Comparison of ENCODE assay signal across 24 mouse cellular contexts in genomic region chr10:105501736-105502135, GRCm38 (mm10).
DNase-seq lines count a peak whose midpoint lies in the region; ATAC-seq and TF ChIP-seq lines count a peak whose summit lies in the region.
"Had no signal": no experiment of that assay in that cellular context is flagged by ENCODE, and none has a peak within 500 bp of the region (broad histone marks: within the 10 kb centered on the region; RNA-seq: fewer than 3 reads in every experiment).

No protein-coding gene starts in this region.

- no peak for TF ChIP-seq CTCF in brain, embryonic 14.5 days (IDR thresholded peaks at IDR 0.05; ENCODE audit: borderline replicate concordance, extremely low read depth, insufficient read depth, insufficient read length)

- DNase-seq in forebrain, embryonic 10.5 days (ENCODE audit: extremely low spot score, low spot score): no peak
- peak; percentile 54 for DNase-seq in brain, embryonic 14.5 days (ENCODE audit: low read depth)
- DNase-seq in frontal cortex, adult 2 months (ENCODE audit: extremely low spot score in 1 of 2, low spot score in 1 of 2): no peak
- no peak for DNase-seq in cerebellum, adult 11-12 months
- DNase-seq: adrenal gland, postnatal 36 days; cerebellum, adult 18-20 months; cerebellum, postnatal 14 days; gastrocnemius, adult 2 months; kidney, adult 8-10 months; kidney, postnatal 10 days; lung, adult 2 months; lung, postnatal 14 days; thymus, adult 18-20 months; thymus, postnatal 36 days had no signal

- no peak for TF ChIP-seq POLR2A in brain, embryonic 14.5 days (IDR thresholded peaks at IDR 0.05; ENCODE audit: borderline replicate concordance, extremely low read depth, insufficient read depth, insufficient read length, poor library complexity, severe bottlenecking)

- H3K4me2 ChIP-seq in forebrain, embryonic 12.5 days: no peak overlapping the region
- H3K4me2 ChIP-seq in intestine, embryonic 15.5 days (replicated peaks): no peak overlapping the region
- no peak overlapping the region for H3K4me2 ChIP-seq in intestine, embryonic 16.5 days (ENCODE audit: low read depth, low read length)
- 0 out of 2 replicates have a peak overlapping the region, but pooled peaks have one; percentile 4 for H3K4me2 ChIP-seq in limb, embryonic 12.5 days
- H3K4me2 ChIP-seq: embryonic facial prominence, embryonic 15.5 days; liver, embryonic 12.5 days; neural tube, embryonic 12.5 days had no signal

- H3K9me3 ChIP-seq in forebrain, embryonic 12.5 days: no peaks in the 10 kb centered on the region
- no peaks in the 10 kb centered on the region for H3K9me3 ChIP-seq in forebrain, embryonic 10.5 days
- H3K9me3 ChIP-seq in intestine, embryonic 15.5 days: no peaks in the 10 kb centered on the region
- no peaks in the 10 kb centered on the region for H3K9me3 ChIP-seq in intestine, embryonic 16.5 days (ENCODE audit: control insufficient read depth, low read length)
- H3K9me3 ChIP-seq in limb, embryonic 12.5 days: no peaks in the 10 kb centered on the region
- H3K9me3 ChIP-seq: embryonic facial prominence, embryonic 15.5 days; liver, embryonic 12.5 days; neural tube, embryonic 12.5 days had no signal

- no peaks in the 10 kb centered on the region; the same call in 1 of the 2 replicates for H3K4me1 ChIP-seq in forebrain, embryonic 12.5 days
- H3K4me1 ChIP-seq in forebrain, embryonic 10.5 days: peaks cover 11% of the 10 kb centered on the region
- no peaks in the 10 kb centered on the region for H3K4me1 ChIP-seq in intestine, embryonic 15.5 days (replicated peaks)
- H3K4me1 ChIP-seq in intestine, embryonic 16.5 days (ENCODE audit: control insufficient read depth, insufficient read depth, low read length): no peaks in the 10 kb centered on the region
- H3K4me1 ChIP-seq in limb, embryonic 12.5 days (replicated peaks): peaks cover 16% of the 10 kb centered on the region
- H3K4me1 ChIP-seq: embryonic facial prominence, embryonic 15.5 days; neural tube, embryonic 12.5 days had no signal

- no peak for ATAC-seq in forebrain, embryonic 12.5 days (ENCODE audit: low FRiP score)
- peak; percentile 34; the same call in 1 of the 2 replicates for ATAC-seq in intestine, embryonic 15.5 days
- ATAC-seq in intestine, embryonic 16.5 days: no peak
- ATAC-seq in limb, embryonic 12.5 days (ENCODE audit: insufficient number of reproducible peaks, insufficient read depth, low FRiP score, low TSS enrichment, low read depth): no peak
- ATAC-seq: CD4-positive, CD25-positive, alpha-beta regulatory T cell, adult 4 months; inflammation-experienced regulatory T-cells, adult 6 months; liver, embryonic 12.5 days had no signal

- no peak overlapping the region for H3K9ac ChIP-seq in forebrain, embryonic 12.5 days
- H3K9ac ChIP-seq in intestine, embryonic 15.5 days: no peak overlapping the region
- no peak overlapping the region for H3K9ac ChIP-seq in intestine, embryonic 16.5 days (ENCODE audit: low read depth, low read length)
- H3K9ac ChIP-seq in limb, embryonic 12.5 days (replicated peaks): no peak overlapping the region
- H3K9ac ChIP-seq: embryonic facial prominence, embryonic 15.5 days; liver, embryonic 12.5 days; neural tube, embryonic 12.5 days had no signal

- peaks cover 6% of the 10 kb centered on the region; the same call in 1 of the 2 replicates for H3K36me3 ChIP-seq in forebrain, embryonic 12.5 days (replicated peaks)
- peaks cover 4% of the 10 kb centered on the region for H3K36me3 ChIP-seq in forebrain, embryonic 10.5 days (replicated peaks)
- no peaks in the 10 kb centered on the region for H3K36me3 ChIP-seq in intestine, embryonic 15.5 days
- H3K36me3 ChIP-seq in intestine, embryonic 16.5 days (ENCODE audit: control insufficient read depth, insufficient read depth, low read length): no peaks in the 10 kb centered on the region; the same call in 1 of the 2 replicates
- peaks cover 10% of the 10 kb centered on the region for H3K36me3 ChIP-seq in limb, embryonic 12.5 days

- 61% methylated on average over 7 of the region's 7 CpGs for WGBS in forebrain, embryonic 12.5 days
- WGBS in forebrain, embryonic 10.5 days: 65% methylated on average over 7 of the region's 7 CpGs
- WGBS in intestine, embryonic 15.5 days: 34% methylated on average over 7 of the region's 7 CpGs
- WGBS in intestine, embryonic 16.5 days: 42% methylated on average over 7 of the region's 7 CpGs
- WGBS in limb, embryonic 12.5 days: 14% methylated on average over 7 of the region's 7 CpGs

- no peak overlapping the region for H3K4me3 ChIP-seq in forebrain, embryonic 12.5 days (replicated peaks)
- H3K4me3 ChIP-seq in forebrain, embryonic 10.5 days: no peak overlapping the region
- H3K4me3 ChIP-seq in intestine, embryonic 15.5 days (replicated peaks): no peak overlapping the region
- no peak overlapping the region for H3K4me3 ChIP-seq in intestine, embryonic 16.5 days (ENCODE audit: low read length)
- H3K4me3 ChIP-seq in limb, embryonic 12.5 days (replicated peaks): no peak overlapping the region
- H3K4me3 ChIP-seq: embryonic facial prominence, embryonic 15.5 days; gastrocnemius, adult 2 months; left cerebral cortex, adult 2 months; liver, embryonic 12.5 days; neural tube, embryonic 12.5 days had no signal

- 0 out of 2 replicates have a peak, but pooled peaks cover 2% of the 10 kb centered on the region for H3K27me3 ChIP-seq in forebrain, embryonic 12.5 days
- H3K27me3 ChIP-seq in forebrain, embryonic 10.5 days (ENCODE audit: poor library complexity, severe bottlenecking): 0 out of 2 replicates have a peak, but pooled peaks cover 1% of the 10 kb centered on the region
- no peaks in the 10 kb centered on the region for H3K27me3 ChIP-seq in intestine, embryonic 15.5 days (replicated peaks)
- H3K27me3 ChIP-seq in intestine, embryonic 16.5 days (replicated peaks; ENCODE audit: control insufficient read depth, insufficient read depth, low read length): no peaks in the 10 kb centered on the region
- H3K27me3 ChIP-seq in limb, embryonic 12.5 days: no peaks in the 10 kb centered on the region
- H3K27me3 ChIP-seq: embryonic facial prominence, embryonic 15.5 days; liver, embryonic 12.5 days; neural tube, embryonic 12.5 days had no signal

- 0 out of 2 replicates have a peak overlapping the region, but pooled peaks have one; percentile 5 for H3K27ac ChIP-seq in forebrain, embryonic 12.5 days
- no peak overlapping the region for H3K27ac ChIP-seq in forebrain, embryonic 10.5 days
- no peak overlapping the region for H3K27ac ChIP-seq in intestine, embryonic 15.5 days
- no peak overlapping the region for H3K27ac ChIP-seq in intestine, embryonic 16.5 days (ENCODE audit: low read length)
- peak overlapping the region; percentile 51; the same call in 1 of the 2 replicates for H3K27ac ChIP-seq in limb, embryonic 12.5 days
- H3K27ac ChIP-seq: embryonic facial prominence, embryonic 15.5 days; gastrocnemius, adult 2 months; left cerebral cortex, adult 2 months; liver, embryonic 12.5 days; neural tube, embryonic 12.5 days had no signal

Comparison
In these comparisons a context has a peak if more than half of its experiments do, and no peak if none do; other contexts are left out.
1. H3K27ac ChIP-seq: peak in forebrain, embryonic 12.5 days (single experiment) and limb, embryonic 12.5 days (single experiment); none in forebrain, embryonic 10.5 days (single experiment), intestine, embryonic 15.5 days (single experiment) and intestine, embryonic 16.5 days (single experiment).